In the genomic region with DNA sequence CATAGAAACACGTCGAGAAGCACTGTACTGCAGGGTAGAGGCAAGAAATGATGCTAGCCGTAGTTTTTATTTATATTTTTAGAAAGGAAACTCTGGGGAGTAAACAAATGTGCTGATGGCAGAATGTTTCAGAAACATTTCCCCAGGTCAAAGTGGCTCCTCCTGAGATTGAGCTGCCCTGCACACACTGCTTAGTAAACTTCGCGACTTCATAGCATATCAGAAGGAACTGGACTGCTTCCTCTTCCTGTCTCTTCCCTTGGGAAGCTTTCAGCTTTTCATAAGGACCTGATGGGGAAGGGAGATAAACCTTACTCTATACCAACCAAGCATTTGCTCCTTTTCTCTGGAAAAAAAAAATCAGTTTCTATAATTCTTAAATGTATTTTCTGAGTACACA, we compare ENCODE assay signal across 17 mouse cellular contexts. TPM values are rescaled to one million over a fixed set of nuclear protein-coding genes. Genes with fewer than 3 reads are reported as not detected.
DNase-seq lines count a peak whose midpoint lies in the region; ATAC-seq and TF ChIP-seq lines count a peak whose summit lies in the region.
"Had no signal": no experiment of that assay in that cellular context is flagged by ENCODE, and none has a peak within 500 bp of the region (broad histone marks: within the 10 kb centered on the region; RNA-seq: fewer than 3 reads in every experiment).

No protein-coding gene starts in this region.

- H3K9me3 ChIP-seq in heart, embryonic 13.5 days: no peaks in the 10 kb centered on the region
- no peaks in the 10 kb centered on the region for H3K9me3 ChIP-seq in kidney, postnatal 0 days (replicated peaks; ENCODE audit: low read length)
- H3K9me3 ChIP-seq in hindbrain, embryonic 12.5 days (replicated peaks): no peaks in the 10 kb centered on the region
- H3K9me3 ChIP-seq: neural tube, embryonic 12.5 days had no signal

- ATAC-seq in heart, embryonic 13.5 days (ENCODE audit: extremely low read depth, insufficient number of reproducible peaks, low FRiP score, low TSS enrichment): no peak
- ATAC-seq in kidney, postnatal 0 days (replicated peaks; ENCODE audit: low FRiP score, low read depth): no peak
- ATAC-seq in activated CD4-positive, CD25-positive, alpha-beta regulatory T cell, adult 4 months: no peak
- ATAC-seq in hindbrain, embryonic 12.5 days (ENCODE audit: low FRiP score): no peak
- ATAC-seq: liver, postnatal 0 days; midbrain, embryonic 16.5 days had no signal

- WGBS in heart, embryonic 13.5 days: 59% methylated on average over 5 of the region's 5 CpGs
- 76% methylated on average over 5 of the region's 5 CpGs for WGBS in kidney, postnatal 0 days
- 90% methylated on average over 5 of the region's 5 CpGs for WGBS in hindbrain, embryonic 12.5 days

- no peak overlapping the region for H3K9ac ChIP-seq in heart, embryonic 13.5 days
- no peak overlapping the region for H3K9ac ChIP-seq in kidney, postnatal 0 days (ENCODE audit: low read depth, low read length)
- H3K9ac ChIP-seq in hindbrain, embryonic 12.5 days: no peak overlapping the region
- H3K9ac ChIP-seq: liver, postnatal 0 days; neural tube, embryonic 12.5 days had no signal

- intact Hi-C loops in heart, postnatal 14 days (cut with DNase I): no loop called here

- no peak overlapping the region for H3K4me3 ChIP-seq in heart, embryonic 13.5 days
- H3K4me3 ChIP-seq in kidney, postnatal 0 days (replicated peaks; ENCODE audit: low read depth, low read length): no peak overlapping the region
- H3K4me3 ChIP-seq in hindbrain, embryonic 12.5 days: no peak overlapping the region
- H3K4me3 ChIP-seq: neural tube, embryonic 12.5 days had no signal

- H3K27ac ChIP-seq in heart, embryonic 13.5 days (replicated peaks): peak overlapping the region; percentile 61; the same call in 1 of the 2 replicates
- H3K27ac ChIP-seq in kidney, postnatal 0 days: no peak overlapping the region
- no peak overlapping the region for H3K27ac ChIP-seq in hindbrain, embryonic 12.5 days
- H3K27ac ChIP-seq: neural tube, embryonic 12.5 days had no signal

- H3K4me1 ChIP-seq in heart, embryonic 13.5 days: no peaks in the 10 kb centered on the region
- H3K4me1 ChIP-seq in kidney, postnatal 0 days (replicated peaks; ENCODE audit: insufficient read depth, low read length): no peaks in the 10 kb centered on the region
- no peaks in the 10 kb centered on the region for H3K4me1 ChIP-seq in hindbrain, embryonic 12.5 days
- H3K4me1 ChIP-seq: neural tube, embryonic 12.5 days had no signal

- no peaks in the 10 kb centered on the region for H3K27me3 ChIP-seq in heart, embryonic 13.5 days (replicated peaks)
- no peaks in the 10 kb centered on the region for H3K27me3 ChIP-seq in kidney, postnatal 0 days (ENCODE audit: insufficient read depth, low read length)
- no peaks in the 10 kb centered on the region for H3K27me3 ChIP-seq in hindbrain, embryonic 12.5 days
- H3K27me3 ChIP-seq: neural tube, embryonic 12.5 days had no signal

- H3K36me3 ChIP-seq in heart, embryonic 13.5 days: peaks cover 35% of the 10 kb centered on the region
- peaks cover 20% of the 10 kb centered on the region for H3K36me3 ChIP-seq in kidney, postnatal 0 days (ENCODE audit: insufficient read depth, low read length)
- H3K36me3 ChIP-seq in hindbrain, embryonic 12.5 days: peaks cover 32% of the 10 kb centered on the region

- no peak for TF ChIP-seq CTCF in kidney, postnatal 0 days (IDR thresholded peaks at IDR 0.05; ENCODE audit: low read depth)

- no peak overlapping the region for H3K4me2 ChIP-seq in heart, embryonic 13.5 days
- H3K4me2 ChIP-seq in kidney, postnatal 0 days (ENCODE audit: low read length): no peak overlapping the region
- no peak overlapping the region for H3K4me2 ChIP-seq in hindbrain, embryonic 12.5 days (replicated peaks)
- H3K4me2 ChIP-seq: neural tube, embryonic 12.5 days had no signal

- DNase-seq in heart, adult 18-20 months: peak; percentile 10 to 61
- DNase-seq in heart, postnatal 14 days: no peak
- peak; percentile 32 for DNase-seq in kidney, postnatal 0 days (ENCODE audit: low spot score)
- DNase-seq in lung, postnatal 25 days (ENCODE audit: low spot score): peak; percentile 44
- no peak for DNase-seq in cerebellum, adult 8-10 months
- DNase-seq: cerebellum, adult 9-11 months; liver, postnatal 0 days; retina, postnatal 1 day; thymus, postnatal 14 days had no signal

RNA-seq across cellular contexts. Expression of gene Lrrc19, which starts 33.4 kb away (rescaled TPM):
- not detected for total RNA-seq in heart, adult 18-20 months (2021)
- not detected for total RNA-seq in heart, postnatal 14 days (2021)
- polyA plus RNA-seq in heart, embryonic 13.5 days (2015; fragmentation: Nextera tagmentation; extraction: Ambion mirVana): 0.17 and 0.28 TPM in 2 replicates
- polyA plus RNA-seq in kidney, postnatal 0 days (2015; fragmentation: Nextera tagmentation; extraction: Ambion mirVana): 14.0 and 14.3 TPM in 2 replicates
- polyA plus RNA-seq in activated CD4-positive, CD25-positive, alpha-beta regulatory T cell, adult 4 months (2017; shearing (Covaris generic)): under 1 TPM in 1 of 2 experiments, not detected in 1; 0.20 TPM
- polyA plus RNA-seq in hindbrain, embryonic 12.5 days (2016; fragmentation: Nextera tagmentation; extraction: Ambion mirVana): 1.0 and 1.1 TPM in 2 replicates
- total RNA-seq: layer of hippocampus, postnatal 14 days; MEL had no signal
- polyA plus RNA-seq: brain, embryonic 14.5 days; liver, postnatal 0 days had no signal

RNA-seq across cellular contexts. Expression of gene Tek, which starts 55.8 kb away (rescaled TPM):
- 10 to 100 TPM; 32.2 to 34.7 TPM for total RNA-seq in heart, adult 18-20 months (2021)
- total RNA-seq in heart, postnatal 14 days (2021): 10 to 100 TPM; 53.1 to 61.1 TPM
- 44.6 and 49.0 TPM in 2 replicates for polyA plus RNA-seq in heart, embryonic 13.5 days (2015; fragmentation: Nextera tagmentation; extraction: Ambion mirVana)
- 26.8 and 27.7 TPM in 2 replicates for polyA plus RNA-seq in kidney, postnatal 0 days (2015; fragmentation: Nextera tagmentation; extraction: Ambion mirVana)
- not detected for polyA plus RNA-seq in activated CD4-positive, CD25-positive, alpha-beta regulatory T cell, adult 4 months (2017; shearing (Covaris generic))
- polyA plus RNA-seq in hindbrain, embryonic 12.5 days (2016; fragmentation: Nextera tagmentation; extraction: Ambion mirVana): 8.7 and 9.8 TPM in 2 replicates

Comparison
In these comparisons a context has a peak if more than half of its experiments do, and no peak if none do; other contexts are left out.
1. DNase-seq: peak in heart, adult 18-20 months (2 of 2), kidney, postnatal 0 days (single experiment) and lung, postnatal 25 days (single experiment); none in heart, postnatal 14 days (0 of 2) and cerebellum, adult 8-10 months (single experiment).